8 mouse cellular contexts compared by ENCODE assay signal in genomic region chr16:33337177-33337576, GRCm38 (mm10). TPM values are rescaled to one million over a fixed set of nuclear protein-coding genes. Genes with fewer than 3 reads are reported as not detected.
A peak's percentile ranks its signal among the peaks of the same experiment; 100 is the strongest.
DNase-seq lines count a peak whose midpoint lies in the region; ATAC-seq and TF ChIP-seq lines count a peak whose summit lies in the region.

No protein-coding gene starts in this region.

- H3K9me3 ChIP-seq in heart, embryonic 12.5 days (replicated peaks), result 0 out of 2 replicates have a peak, but pooled peaks cover 3% of the 10 kb centered on the region
- H3K9me3 ChIP-seq in kidney, embryonic 16.5 days (ENCODE audit: low read length), result no peaks in the 10 kb centered on the region
- no peaks in the 10 kb centered on the region for H3K9me3 ChIP-seq in stomach, embryonic 14.5 days (ENCODE audit: control insufficient read depth, low read depth, low read length)

- 7% methylated on average over 8 of the region's 8 CpGs for WGBS in heart, embryonic 12.5 days
- WGBS in kidney, embryonic 16.5 days, result 13% methylated on average over 8 of the region's 8 CpGs
- WGBS in liver, adult 2 months, result 2% methylated on average over 8 of the region's 8 CpGs
- 9% methylated on average over 8 of the region's 8 CpGs for WGBS in stomach, embryonic 14.5 days

- no peaks in the 10 kb centered on the region for H3K36me3 ChIP-seq in heart, embryonic 12.5 days
- H3K36me3 ChIP-seq in kidney, embryonic 16.5 days (ENCODE audit: insufficient read depth, low read length), result no peaks in the 10 kb centered on the region
- no peaks in the 10 kb centered on the region for H3K36me3 ChIP-seq in liver, adult 2 months (ENCODE audit: control insufficient read depth, insufficient read depth, low read length)
- no peaks in the 10 kb centered on the region for H3K36me3 ChIP-seq in stomach, embryonic 14.5 days (ENCODE audit: control insufficient read depth, insufficient read depth, low read length)

- no peak overlapping the region for H3K4me3 ChIP-seq in heart, embryonic 12.5 days
- no peak overlapping the region for H3K4me3 ChIP-seq in kidney, embryonic 16.5 days (ENCODE audit: low read length)
- no peak overlapping the region for H3K4me3 ChIP-seq in liver, adult 2 months (ENCODE audit: insufficient read depth, low read depth, low read length)
- H3K4me3 ChIP-seq in stomach, embryonic 14.5 days (ENCODE audit: low read depth, low read length), result no peak overlapping the region

- no peak overlapping the region for H3K27ac ChIP-seq in heart, embryonic 12.5 days (ENCODE audit: poor library complexity, severe bottlenecking)
- no peak overlapping the region for H3K27ac ChIP-seq in kidney, embryonic 16.5 days (ENCODE audit: low read length)
- peak overlapping the region; percentile 52 for H3K27ac ChIP-seq in liver, adult 2 months (replicated peaks; ENCODE audit: insufficient read depth, low read depth, low read length)
- H3K27ac ChIP-seq in stomach, embryonic 14.5 days (ENCODE audit: low read length), result no peak overlapping the region

- TF ChIP-seq POLR2A in liver, adult 2 months (IDR thresholded peaks at IDR 0.05; ENCODE audit: extremely low read depth, insufficient read depth, low read length), result no peak

- H3K27me3 ChIP-seq in heart, embryonic 12.5 days (replicated peaks), result no peaks in the 10 kb centered on the region
- H3K27me3 ChIP-seq in kidney, embryonic 16.5 days (ENCODE audit: insufficient read depth, low read length), result no peaks in the 10 kb centered on the region
- no peaks in the 10 kb centered on the region for H3K27me3 ChIP-seq in liver, adult 2 months (ENCODE audit: control insufficient read depth, insufficient read depth, low read length)
- no peaks in the 10 kb centered on the region for H3K27me3 ChIP-seq in stomach, embryonic 14.5 days (ENCODE audit: control insufficient read depth, insufficient read depth, low read length)

- no peak overlapping the region for H3K9ac ChIP-seq in heart, embryonic 12.5 days
- no peak overlapping the region for H3K9ac ChIP-seq in kidney, embryonic 16.5 days (replicated peaks; ENCODE audit: low read length)
- no peak overlapping the region; the same call in 1 of the 2 replicates for H3K9ac ChIP-seq in liver, adult 2 months (ENCODE audit: low read depth, low read length)
- no peak overlapping the region for H3K9ac ChIP-seq in stomach, embryonic 14.5 days (replicated peaks; ENCODE audit: low read depth, low read length)

- H3K4me2 ChIP-seq in heart, embryonic 12.5 days, result peak overlapping the region; percentile 31; the same call in 1 of the 2 replicates
- H3K4me2 ChIP-seq in kidney, embryonic 16.5 days (replicated peaks; ENCODE audit: low read depth, low read length), result 0 out of 2 replicates have a peak overlapping the region, but pooled peaks have one; percentile 17
- H3K4me2 ChIP-seq in stomach, embryonic 14.5 days (replicated peaks; ENCODE audit: low read depth, low read length), result peak overlapping the region; percentile 13; the same call in 1 of the 2 replicates

- peak; percentile 69 for ATAC-seq in heart, embryonic 12.5 days (ENCODE audit: insufficient number of reproducible peaks, low FRiP score)
- ATAC-seq in kidney, embryonic 16.5 days (ENCODE audit: low FRiP score, low TSS enrichment), result peak; percentile 78
- ATAC-seq in stomach, embryonic 14.5 days (ENCODE audit: insufficient number of reproducible peaks, insufficient read depth, low FRiP score, low read depth), result peak; percentile 65; the same call in 1 of the 2 replicates

- DNase-seq in 416B (ENCODE audit: low read depth), result peak; percentile 86
- peak; percentile 25 to 41 for DNase-seq in adrenal gland, postnatal 4 days (ENCODE audit: low spot score in 2 of 2)
- DNase-seq in fibroblast of lung, adult 2 months (ENCODE audit: low read depth), result peak; percentile 76
- DNase-seq in liver, adult 2 months (ENCODE audit: extremely low read depth, low read depth, low spot score), result peak; percentile 97
- peak; percentile 54 to 69 for DNase-seq in natural killer cell, adult 2 months (ENCODE audit: low spot score in 2 of 2)

- peaks cover 10% of the 10 kb centered on the region; the same call in 1 of the 2 replicates for H3K4me1 ChIP-seq in heart, embryonic 12.5 days (replicated peaks)
- no peaks in the 10 kb centered on the region; the same call in 1 of the 2 replicates for H3K4me1 ChIP-seq in kidney, embryonic 16.5 days (ENCODE audit: insufficient read depth, low read length)
- H3K4me1 ChIP-seq in liver, adult 2 months (ENCODE audit: control insufficient read depth, insufficient read depth, low read length), result peaks cover 14% of the 10 kb centered on the region
- no peaks in the 10 kb centered on the region; the same call in 1 of the 2 replicates for H3K4me1 ChIP-seq in stomach, embryonic 14.5 days (ENCODE audit: control insufficient read depth, insufficient read depth, low read length)

- TF ChIP-seq CTCF in liver, adult 2 months (IDR thresholded peaks at IDR 0.05; ENCODE audit: low read depth, low read length), result peak; percentile 85

- no peaks in the 10 kb centered on the region for H3K79me2 ChIP-seq in liver, adult 2 months (ENCODE audit: control insufficient read depth, insufficient read depth, low read length)

RNA-seq across cellular contexts. Expression of gene Zfp148, which starts 43.5 kb away (rescaled TPM):
- 10 to 100 TPM; 75.9 to 76.6 TPM for total RNA-seq in adrenal gland, postnatal 4 days (2021)
- 46.5 and 48.4 TPM in 2 replicates for polyA plus RNA-seq in heart, embryonic 12.5 days (2016; fragmentation: Nextera tagmentation; extraction: Ambion mirVana)
- polyA plus RNA-seq in kidney, embryonic 16.5 days (2015; fragmentation: Nextera tagmentation; extraction: Ambion mirVana), result 59.0 and 60.1 TPM in 2 replicates
- 15.4 and 15.6 TPM in 2 replicates for total RNA-seq in liver, adult 2 months (2014; rRNA removed)
- 4.3 TPM in 2 replicates for polyA plus RNA-seq in liver, adult 2 months (2012; rRNA removed)
- 55.1 and 60.2 TPM in 2 replicates for polyA plus RNA-seq in stomach, embryonic 14.5 days (2014; fragmentation: Nextera tagmentation; extraction: Ambion mirVana)

Comparison
In these comparisons a context has a peak if more than half of its experiments do, and no peak if none do; other contexts are left out.
1. DNase-seq: peak in every context shown above with its lines; median percentile 97 in liver, adult 2 months; 86 in 416B; 76 in fibroblast of lung, adult 2 months; 62 in natural killer cell, adult 2 months; 33 in adrenal gland, postnatal 4 days.